Mouse (Mus musculus) lung, postnatal 14 days (tissue): ENCODE results near the gene Pnrc2.

Experiments used
- DNase-seq: peaks from one replicate; pipeline ENCODE4 v3.0.0; 2021

Gene Pnrc2

DNA sequence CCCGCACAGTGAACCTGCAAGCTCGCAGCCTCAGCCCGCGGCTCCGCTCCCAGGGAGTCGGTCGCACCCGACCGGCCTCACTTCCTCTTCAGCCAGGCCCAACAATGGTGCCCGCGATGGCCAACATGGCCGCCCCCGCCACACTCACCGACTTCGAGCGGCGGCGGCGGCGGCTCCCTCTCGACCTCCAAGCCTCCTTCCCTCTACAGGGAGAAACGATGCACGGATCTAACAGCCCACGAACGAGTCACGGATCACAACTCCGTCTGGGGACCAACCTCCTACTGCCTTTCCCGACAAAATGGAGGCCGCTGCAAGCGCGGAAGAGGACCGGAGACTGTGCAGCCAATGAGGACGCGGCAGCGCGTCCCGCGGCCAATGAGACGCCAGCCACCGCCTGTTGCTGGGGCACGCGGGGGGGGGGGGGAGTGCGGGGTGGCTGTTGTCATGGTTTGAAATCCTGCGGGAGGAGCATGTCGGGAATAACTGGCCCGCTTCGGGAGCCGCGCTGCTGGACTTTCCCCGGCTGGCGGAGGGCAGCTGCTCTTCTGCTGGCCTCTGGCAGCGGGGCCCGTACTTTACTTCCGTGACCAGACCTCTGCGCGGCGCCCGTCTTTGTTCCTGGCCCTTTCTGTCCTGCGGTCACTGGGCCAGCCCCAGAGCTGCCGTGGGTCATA lies at the start of gene Pnrc2:
Gene Pnrc2, minus strand, starts transcription at position 325 of the 677 bp plus-strand sequence.
- peak; percentile 87 for DNase-seq

DNA sequence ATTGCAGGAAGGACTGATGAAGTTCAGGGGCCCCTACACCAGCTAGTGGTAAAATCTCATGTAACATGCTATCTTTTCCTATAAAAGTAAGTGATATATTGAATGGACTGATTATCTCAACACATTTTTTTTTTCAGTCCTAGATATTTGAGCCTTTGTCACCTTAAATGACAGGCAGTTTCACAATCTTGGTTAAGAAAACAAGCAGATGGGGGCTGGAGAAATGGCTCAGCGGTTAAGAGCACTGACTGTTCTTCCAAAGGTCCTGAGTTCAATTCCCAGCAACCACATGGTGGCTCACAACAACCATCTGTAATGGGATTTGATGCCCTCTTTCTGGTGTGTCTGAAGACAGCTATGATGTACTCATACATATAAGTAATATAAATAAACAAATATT lies 48.5 kb upstream of the Pnrc2 start:
- no peak for DNase-seq

DNA sequence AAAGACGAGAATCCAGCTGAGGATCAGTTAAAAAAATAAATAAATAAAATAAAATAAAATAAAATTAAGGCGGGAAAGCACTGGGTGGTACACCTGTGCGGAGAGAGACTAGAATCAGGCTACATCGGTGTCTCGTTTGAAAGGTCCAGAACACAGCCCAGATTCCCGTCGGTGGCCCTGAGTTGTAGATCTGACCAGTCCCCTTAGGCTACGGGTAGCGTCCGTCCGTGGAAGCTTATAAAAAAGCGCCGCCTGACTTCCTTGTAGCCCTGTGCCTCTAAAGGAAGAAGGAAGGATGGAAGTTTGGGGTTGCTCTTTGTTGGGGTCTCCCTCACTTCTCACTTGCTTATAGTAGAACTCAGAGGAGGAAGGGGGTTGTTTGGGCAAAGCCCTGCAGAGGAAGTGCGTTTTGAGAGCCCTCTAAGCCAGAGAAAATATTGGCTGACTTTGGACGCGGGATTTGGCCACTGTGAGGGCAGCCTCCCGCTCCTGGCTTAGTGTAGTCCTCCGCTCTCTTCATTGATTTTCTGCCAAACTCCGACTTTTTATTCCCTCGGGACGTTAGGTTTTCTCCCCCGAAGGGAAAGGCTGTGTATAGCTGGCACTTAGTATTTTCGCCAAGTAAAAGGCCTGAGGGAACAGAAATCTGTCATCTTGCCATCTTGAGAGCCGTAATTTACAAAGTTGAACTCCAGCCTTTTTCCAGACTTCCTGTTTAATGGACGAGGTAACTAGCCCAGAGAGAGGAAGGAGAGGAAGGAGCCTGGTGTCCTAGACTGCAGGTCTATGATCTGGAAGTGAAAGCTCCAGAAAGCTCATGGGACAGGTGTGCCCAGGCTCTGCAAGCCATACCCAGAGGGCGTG lies 47.8 kb upstream of the Pnrc2 start:
- DNase-seq, result peak; percentile 24

DNA sequence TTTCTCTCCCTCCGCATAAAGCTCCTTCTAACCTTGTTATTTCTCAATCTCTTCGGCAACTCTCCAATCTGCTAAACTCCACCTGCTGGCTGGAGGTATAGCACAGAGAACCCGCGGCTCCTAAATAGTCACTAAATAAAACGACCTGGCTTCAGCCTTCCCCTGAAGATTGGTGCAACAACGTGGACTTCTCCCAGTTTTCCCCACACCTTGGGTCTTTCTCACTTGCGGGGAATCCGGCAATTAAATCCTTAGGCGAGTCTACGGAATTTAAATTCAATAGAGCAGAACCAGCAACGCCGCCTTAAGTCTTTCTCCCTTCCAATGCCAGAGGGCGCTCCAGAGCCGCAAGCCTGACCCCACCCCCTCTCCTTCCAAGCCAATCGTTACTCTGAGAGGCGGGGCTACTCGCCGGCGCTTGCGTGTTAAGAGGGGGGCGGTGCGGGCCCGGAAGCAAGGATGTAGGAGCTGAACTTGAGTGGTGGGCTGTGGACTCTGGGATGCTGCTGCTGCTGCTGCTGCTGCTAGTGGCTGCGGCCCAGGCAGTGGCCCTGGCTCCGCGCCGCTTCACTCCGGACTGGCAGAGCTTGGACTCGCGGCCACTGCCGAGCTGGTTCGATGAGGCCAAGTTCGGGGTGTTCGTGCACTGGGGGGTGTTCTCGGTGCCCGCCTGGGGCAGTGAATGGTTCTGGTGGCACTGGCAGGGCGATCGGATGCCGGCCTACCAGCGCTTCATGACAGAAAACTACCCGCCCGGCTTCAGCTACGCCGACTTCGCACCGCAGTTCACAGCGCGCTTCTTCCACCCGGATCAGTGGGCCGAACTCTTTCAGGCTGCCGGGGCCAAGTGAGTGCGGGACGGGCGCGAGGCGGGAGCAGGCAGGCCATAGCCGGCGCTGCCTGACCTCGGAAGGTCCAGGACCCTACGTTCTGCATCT lies 46.9 kb upstream of the Pnrc2 start, which contains the start of gene Fuca1:
Gene Fuca1, plus strand, starts transcription at position 432 of the 938 bp plus-strand sequence.
- peak; percentile 98 for DNase-seq

DNA sequence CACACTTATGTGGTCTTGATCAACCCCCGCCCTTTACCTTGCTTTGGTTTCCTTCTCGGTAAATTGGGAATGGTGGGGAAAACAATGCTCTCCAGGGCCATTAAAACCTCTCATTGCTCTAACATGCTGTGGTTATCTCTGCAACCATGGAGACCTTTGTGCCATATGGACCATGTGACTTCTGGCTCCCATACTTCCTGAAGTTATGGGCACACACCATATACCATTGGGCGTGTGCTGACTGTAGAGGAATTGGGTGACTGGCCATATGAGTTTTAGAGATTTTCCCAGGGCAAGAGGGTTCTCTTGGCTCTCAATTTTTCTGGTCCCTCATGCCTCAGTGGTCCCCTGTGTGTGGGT lies 45.6 kb upstream of the Pnrc2 start:
- no peak for DNase-seq

DNA sequence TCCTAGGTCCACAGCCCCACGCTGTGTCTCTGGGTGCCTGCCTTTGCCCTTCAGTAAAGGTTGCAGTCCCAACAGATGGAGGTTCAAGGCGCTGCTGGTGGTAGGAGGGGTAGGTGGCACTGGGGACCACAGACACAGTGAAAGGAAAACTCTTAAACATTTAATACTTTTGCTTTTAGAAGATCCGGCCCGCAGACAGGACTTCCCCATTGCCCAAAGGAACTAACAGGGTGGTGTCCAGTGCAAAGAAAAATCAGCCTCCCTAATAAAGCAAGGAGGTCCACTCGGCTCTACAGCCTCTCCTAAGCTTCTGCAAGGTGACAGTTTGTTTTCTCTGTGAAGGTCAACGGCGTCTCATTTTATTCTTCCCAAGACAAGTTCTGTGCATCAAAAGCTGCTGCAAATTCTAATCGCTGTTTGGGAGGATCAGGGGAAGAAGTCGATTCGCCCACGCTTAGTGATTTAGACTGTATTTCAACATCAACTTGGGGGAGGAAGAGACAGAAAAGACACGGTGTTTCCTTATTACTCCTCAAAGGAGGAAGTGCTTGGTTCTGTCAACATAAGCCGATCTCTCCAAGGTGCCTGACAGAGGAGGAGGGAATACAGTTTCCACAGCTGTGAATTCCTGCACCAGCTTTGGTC lies 45.1 kb upstream of the Pnrc2 start:
- no peak for DNase-seq

DNA sequence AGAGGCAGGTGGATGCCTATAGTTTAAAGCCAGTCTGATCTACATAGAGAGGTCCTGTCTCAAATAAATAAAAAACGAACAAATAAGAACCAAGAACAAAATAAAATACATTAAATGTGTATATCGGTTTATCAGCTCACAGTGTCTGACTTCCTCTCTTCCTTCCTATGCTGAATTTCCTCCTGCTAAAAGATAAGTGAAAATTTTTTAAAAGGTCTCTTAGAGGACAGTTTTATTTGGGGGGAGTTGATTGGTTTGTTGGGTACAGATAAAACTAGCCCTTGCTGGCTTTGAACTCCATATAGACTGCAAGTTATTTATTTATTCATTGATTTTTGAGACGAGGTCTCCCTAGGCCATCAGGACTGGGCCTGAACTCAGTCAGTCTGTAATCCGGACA lies 39.8 kb upstream of the Pnrc2 start:
- DNase-seq, result no peak

DNA sequence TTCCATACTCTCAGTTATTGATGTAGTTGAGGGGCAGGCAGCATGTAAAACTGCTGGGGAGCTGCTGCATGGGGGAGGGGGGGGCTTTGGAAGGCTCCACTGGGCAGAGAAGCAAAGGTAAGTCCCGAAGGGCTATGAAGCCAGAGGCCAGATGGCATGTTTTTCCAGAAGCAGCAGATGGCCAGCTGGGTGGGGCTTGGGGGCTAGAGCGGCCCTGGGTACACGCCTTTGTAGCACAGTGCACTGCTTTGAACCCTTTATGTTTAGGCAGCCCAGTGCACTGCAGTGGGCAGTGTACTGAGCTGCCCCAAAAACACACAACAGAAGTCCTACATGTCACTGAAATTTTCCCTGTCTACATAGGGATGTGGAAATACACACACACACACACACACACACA lies 39.2 kb upstream of the Pnrc2 start:
- DNase-seq, result no peak

DNA sequence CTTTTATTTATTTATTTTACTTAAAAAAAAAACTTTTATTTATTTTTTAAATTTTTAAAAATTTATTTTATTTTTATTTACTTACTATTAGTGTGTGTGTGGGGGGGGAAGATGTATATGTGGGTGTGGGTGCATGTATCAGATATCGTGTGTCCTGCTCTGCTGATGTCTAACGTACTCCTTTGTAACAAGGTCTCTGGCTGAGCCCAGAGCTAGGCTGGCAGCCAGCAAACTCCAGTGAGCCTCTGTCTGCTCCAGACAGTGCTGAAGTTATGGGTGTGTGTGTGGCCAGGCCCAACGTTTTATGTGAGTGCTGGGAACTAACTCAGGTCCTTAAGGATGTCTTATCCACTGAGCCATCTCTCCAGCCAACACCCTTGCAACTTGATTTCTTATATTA lies 38.5 kb upstream of the Pnrc2 start:
- no peak for DNase-seq

DNA sequence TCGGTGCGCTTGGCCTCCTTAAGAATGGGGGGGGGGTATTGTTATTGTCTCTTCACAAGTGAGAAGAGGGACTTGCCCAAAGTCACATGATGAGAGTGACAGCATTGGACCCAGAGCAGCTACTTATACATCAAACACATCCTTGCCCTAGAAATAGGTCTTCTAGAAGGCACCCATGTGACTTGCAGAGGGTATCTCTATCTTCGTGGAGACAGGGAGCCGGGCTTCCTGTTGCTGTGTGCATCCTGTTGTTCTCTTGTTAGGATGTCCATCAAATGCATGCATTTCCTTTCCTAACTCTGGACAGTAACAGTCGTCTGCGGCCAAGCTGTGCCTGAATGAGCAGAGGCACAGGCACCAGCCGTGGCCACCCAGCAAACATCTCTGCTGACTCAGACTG lies 37.9 kb upstream of the Pnrc2 start:
- no peak for DNase-seq

DNA sequence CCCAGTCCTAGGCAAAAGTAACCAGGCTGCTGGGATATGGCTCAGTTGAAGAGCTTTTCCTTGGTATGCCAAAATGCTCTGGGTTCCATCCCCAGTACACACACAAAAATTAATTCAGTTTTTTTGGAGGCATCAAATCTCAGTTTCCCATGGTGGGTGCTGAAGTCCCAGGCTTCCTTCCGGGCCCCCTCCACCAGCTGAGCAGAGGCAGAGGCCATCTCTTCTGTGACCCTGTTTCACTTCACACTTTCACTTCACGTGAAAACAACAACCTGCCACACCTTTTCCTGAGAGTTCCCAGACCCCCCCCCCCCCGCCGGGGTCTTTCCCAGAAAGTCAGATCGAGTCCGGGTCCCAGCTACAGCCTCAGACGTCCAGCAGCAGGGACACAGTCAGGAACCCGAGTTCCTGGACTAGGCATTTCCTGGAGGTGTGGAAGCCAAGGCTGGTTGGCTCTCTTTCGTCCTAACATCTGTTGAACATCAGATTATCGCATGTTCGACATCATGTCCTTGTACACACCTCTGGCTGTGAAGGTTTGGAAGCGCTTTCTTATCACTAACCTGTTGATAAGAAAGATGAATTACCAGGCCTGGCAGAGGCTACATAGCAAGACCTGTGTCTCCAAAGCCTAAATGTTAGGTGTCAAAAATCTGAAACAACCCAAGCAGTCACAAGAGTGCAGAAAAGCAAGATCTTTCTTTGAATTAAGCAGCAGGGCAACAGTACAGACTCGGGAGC lies 35.8 kb upstream of the Pnrc2 start:
- DNase-seq, result no peak

DNA sequence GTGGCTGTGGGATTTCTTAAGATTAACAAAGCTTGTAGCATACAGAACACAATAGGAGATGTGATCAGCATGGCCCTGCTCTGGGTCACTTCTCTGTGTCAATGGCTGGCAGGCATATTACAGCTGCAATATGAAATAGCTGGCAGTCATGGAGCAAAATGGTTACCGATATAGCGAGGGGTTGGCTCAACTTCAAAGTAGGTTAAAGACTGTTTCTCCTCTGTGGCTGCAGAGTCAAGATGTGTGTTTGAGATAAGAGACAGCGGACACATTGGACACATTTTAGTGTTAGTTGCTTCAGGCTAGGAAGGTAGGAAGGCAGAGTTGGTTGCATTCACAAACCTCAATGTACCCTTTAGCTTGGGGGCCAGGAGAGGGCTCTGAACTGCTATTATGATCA lies 33.0 kb upstream of the Pnrc2 start:
- no peak for DNase-seq

DNA sequence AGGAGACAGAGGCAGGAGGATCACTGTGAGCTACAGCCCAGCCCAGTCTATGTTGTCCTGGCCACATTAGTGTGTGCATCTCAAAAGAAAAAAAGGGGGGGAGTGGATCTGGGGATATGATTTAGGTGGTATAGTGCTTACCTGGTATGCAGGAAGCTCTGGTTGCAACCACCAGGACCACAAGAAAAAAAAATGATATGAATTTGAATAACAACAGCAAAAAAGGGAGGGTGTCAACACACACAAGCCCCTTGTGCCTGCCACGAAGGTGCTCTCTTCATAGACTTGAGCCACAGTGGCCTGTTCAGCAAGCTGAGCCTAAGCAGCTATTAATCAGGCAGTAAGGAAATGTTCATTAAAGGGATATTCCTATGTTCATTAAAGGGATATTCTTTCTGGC lies 31.2 kb upstream of the Pnrc2 start:
- DNase-seq, result no peak

DNA sequence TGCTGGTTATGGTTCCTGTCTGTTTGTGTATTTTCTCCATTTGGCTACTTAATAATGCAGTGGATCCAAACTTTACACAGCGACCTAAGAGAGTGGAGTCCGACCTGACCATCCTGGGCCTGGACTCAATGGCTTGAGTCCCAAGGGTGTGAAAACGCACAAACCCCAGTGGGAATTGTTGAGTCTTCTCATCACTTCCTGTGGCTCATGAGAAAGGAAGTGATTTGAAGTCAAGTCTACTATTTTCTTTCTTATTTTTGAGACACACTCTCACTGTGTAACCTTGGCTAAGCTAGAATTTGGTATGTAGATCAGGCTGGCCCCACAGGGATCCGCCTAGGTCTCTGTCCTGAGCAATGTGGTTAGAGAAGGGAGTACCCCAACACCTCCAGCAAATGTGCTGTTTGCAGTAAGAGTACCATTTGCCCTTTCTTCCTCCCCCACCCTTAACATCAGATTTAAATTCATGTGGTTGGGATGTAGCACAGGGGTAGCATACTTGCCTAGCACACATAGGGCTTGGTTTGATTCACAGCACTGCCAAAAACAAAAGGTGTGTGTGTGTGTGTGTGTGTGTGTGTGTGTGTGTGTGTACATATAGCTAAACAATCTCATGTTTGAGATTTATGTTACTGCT lies 29.1 kb upstream of the Pnrc2 start:
- DNase-seq, result no peak

DNA sequence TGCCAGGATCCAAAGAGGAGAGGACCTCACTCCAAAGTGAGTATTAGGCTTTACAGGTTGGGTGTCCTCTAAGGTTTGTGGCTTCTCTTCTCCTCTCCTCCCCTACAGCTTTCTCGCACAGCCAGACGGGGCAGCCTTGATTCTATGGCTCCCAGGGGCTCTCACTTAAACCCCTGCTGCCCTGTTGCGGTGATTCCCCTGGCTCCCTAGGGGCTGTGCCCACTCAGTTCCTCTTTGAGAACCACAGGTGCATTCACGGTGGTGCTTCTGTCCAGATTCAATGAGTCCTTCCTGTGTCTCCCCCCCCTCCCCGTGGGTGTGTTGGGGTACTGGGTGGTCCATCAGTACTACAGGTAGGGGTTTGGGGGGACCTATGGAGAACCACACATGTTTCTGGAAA lies 26.4 kb upstream of the Pnrc2 start:
- no peak for DNase-seq

DNA sequence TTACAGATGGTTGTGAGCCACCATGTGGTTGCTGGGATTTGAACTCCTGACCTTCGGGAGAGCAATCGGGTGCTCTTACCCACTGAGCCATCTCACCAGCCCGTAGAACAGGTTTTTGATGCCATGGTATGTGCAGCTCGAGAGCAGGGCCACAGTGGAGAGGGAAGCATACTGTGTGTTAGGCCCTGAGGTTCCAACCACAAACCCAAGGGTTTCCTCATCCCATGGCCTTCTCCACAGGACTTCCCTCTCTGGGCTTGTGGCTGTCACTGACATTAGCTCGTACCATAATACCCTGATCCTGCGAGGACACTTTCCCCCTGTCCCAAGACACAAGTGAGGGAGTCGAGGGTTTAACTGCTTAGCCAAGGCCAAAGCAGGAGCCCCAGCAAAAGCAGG lies 25.4 kb upstream of the Pnrc2 start:
- DNase-seq, result no peak

DNA sequence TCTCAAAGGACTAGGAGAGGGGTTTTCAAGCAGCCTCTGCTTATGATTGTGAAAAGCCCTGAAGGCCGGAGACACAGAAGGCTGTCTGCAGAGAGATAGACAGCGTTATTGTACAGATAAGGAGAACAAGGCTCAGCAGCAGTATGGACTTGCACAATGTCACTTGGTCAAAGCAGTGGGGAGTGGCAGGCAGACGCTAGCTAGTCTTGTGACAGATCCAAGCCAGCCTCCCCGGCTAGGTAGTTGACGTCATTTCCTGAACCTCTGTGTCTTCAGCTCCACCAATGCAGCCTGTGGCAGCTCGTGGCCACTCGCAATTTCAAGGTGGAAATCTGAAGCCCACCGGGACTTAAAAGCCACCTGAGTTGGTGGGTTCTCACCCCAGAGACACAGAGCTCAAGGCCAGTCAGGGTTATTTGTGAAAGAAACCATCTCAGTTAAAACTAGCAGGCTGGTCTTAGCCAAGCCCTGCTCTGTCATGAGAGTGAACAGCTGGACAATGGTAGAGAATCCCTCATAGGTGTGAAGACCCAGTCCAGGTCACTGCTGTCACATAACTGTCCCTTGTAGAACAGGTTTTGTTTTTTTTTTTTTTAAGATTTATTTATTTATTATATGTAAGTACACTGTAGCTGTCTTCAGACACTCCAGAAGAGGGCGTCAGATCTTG lies 24.9 kb upstream of the Pnrc2 start:
- peak; percentile 47 for DNase-seq

DNA sequence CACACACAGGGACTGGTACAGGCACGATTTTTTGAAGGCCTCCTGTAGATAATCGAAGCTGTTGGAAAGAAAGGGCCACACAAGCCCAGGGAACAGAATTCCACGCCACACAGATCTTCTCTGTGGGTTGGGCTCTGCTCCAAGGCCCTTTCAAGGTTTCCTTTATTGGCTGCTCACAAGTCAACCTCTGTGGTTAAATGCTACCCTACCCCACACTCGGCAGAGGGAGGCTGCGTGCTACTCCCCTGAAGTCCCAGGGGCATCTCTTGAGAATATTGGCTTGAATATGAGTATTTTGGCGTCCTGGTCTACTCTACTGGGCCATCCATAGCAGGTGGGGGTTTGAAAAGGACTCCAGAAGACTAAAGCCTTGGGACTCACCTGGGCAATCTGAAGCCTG lies 22.5 kb upstream of the Pnrc2 start:
- DNase-seq, result no peak

DNA sequence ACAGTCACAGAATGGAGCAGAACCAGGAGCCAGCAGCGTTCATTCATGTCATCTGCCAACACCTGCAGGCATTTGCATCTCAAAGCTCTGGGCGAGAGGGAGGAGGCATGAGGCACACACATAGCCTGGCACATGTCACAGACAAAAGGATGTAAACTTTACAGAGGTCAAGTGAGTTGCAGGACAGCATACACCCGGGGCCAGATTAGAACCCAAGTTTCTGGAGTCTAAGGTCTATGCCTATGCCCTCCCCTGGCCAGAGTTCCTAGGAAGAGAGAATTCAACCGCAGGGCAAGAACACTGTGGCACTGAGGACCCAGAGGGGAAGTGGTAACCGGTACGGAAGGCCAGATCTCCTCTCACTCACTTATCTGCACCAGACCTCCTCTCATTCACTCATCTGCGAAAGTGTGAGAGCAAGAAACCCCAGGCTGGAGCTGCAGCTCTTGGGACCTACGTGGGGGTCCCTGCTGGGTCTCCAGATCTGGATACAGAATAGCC lies 21.5 kb upstream of the Pnrc2 start, which contains the start of gene Cnr2:
Gene Cnr2, plus strand, starts transcription at position 324 of the 501 bp plus-strand sequence.
- DNase-seq, result no peak

DNA sequence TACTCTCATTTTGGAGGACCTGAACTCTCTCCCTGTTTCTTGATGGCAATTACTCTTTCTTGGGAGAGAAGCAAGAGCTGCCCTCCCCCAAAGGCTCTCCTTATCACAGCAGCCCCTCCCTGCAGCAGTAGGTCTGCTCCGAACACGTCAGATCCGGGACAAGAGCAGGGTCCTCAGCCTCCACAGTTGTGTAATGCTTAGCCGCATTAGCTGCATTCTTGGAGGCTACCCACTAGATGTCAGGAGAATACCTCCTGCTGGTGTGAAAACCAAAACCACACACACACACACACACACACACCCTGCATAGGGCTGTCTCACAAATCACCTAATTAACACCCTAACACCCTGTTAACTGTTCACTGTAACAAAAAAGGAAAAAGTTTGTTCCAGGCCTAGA lies 19.2 kb upstream of the Pnrc2 start:
- DNase-seq, result no peak

DNA sequence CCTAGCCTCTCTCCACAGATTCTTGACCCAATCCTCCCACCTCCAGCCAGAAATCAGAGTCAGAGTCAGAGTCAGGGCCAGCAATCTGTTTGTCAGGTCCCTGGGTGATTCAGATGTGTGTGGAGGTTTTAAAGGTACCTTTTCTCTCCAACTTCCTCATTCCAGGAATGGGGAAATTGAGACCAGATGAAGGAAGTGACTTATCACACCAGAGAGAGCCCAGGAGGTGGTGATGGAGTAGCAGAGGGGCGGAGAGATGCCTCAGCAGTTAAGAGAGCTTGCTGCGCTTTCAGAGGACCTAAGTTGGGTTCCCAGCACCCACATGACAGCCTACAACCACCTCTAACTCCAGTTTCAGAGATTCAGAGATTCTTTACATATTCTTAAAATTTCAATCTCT lies 17.9 kb upstream of the Pnrc2 start:
- DNase-seq, result no peak
